Comparison of ENCODE assay signal across 18 mouse cellular contexts in genomic region chr10:20362450-20363118, GRCm38 (mm10). TPM values are rescaled to one million over a fixed set of nuclear protein-coding genes. Genes with fewer than 3 reads are reported as not detected.
DNase-seq lines count a peak whose midpoint lies in the region; ATAC-seq and TF ChIP-seq lines count a peak whose summit lies in the region.
"Had no signal": no experiment of that assay in that cellular context is flagged by ENCODE, and none has a peak within 500 bp of the region (broad histone marks: within the 10 kb centered on the region; RNA-seq: fewer than 3 reads in every experiment).

No protein-coding gene starts in this region.

- no peaks in the 10 kb centered on the region for H3K27me3 ChIP-seq in forebrain, embryonic 15.5 days
- H3K27me3 ChIP-seq in forebrain, embryonic 12.5 days, result no peaks in the 10 kb centered on the region
- no peaks in the 10 kb centered on the region for H3K27me3 ChIP-seq in hindbrain, postnatal 0 days (ENCODE audit: insufficient read depth, low read length)
- H3K27me3 ChIP-seq in hindbrain, embryonic 12.5 days, result no peaks in the 10 kb centered on the region
- no peaks in the 10 kb centered on the region for H3K27me3 ChIP-seq in neural tube, embryonic 13.5 days
- H3K27me3 ChIP-seq: heart, embryonic 12.5 days; kidney, embryonic 15.5 days; liver, embryonic 13.5 days had no signal

- no peak overlapping the region for H3K9ac ChIP-seq in forebrain, embryonic 15.5 days (replicated peaks)
- H3K9ac ChIP-seq in forebrain, embryonic 12.5 days, result no peak overlapping the region
- no peak overlapping the region for H3K9ac ChIP-seq in hindbrain, postnatal 0 days (replicated peaks; ENCODE audit: low read length)
- H3K9ac ChIP-seq in hindbrain, embryonic 12.5 days, result no peak overlapping the region
- no peak overlapping the region for H3K9ac ChIP-seq in neural tube, embryonic 13.5 days
- H3K9ac ChIP-seq: heart, embryonic 12.5 days; kidney, embryonic 15.5 days; liver, embryonic 13.5 days had no signal

- peak; percentile 60 for ATAC-seq in forebrain, embryonic 15.5 days (replicated peaks)
- no peak for ATAC-seq in forebrain, embryonic 12.5 days (ENCODE audit: low FRiP score)
- ATAC-seq in hindbrain, postnatal 0 days, result no peak
- no peak; the same call in 1 of the 2 replicates for ATAC-seq in hindbrain, embryonic 12.5 days (ENCODE audit: low FRiP score)
- ATAC-seq in neural tube, embryonic 13.5 days (ENCODE audit: low read depth), result 0 out of 2 replicates have a peak, but pooled peaks have one; percentile 36
- ATAC-seq: intestine, postnatal 0 days had no signal

- H3K4me2 ChIP-seq in forebrain, embryonic 15.5 days (replicated peaks), result no peak overlapping the region
- H3K4me2 ChIP-seq in forebrain, embryonic 12.5 days, result no peak overlapping the region
- no peak overlapping the region for H3K4me2 ChIP-seq in hindbrain, postnatal 0 days (ENCODE audit: low read depth, low read length)
- H3K4me2 ChIP-seq in hindbrain, embryonic 12.5 days (replicated peaks), result no peak overlapping the region
- H3K4me2 ChIP-seq in neural tube, embryonic 13.5 days, result no peak overlapping the region
- H3K4me2 ChIP-seq: heart, embryonic 12.5 days; kidney, embryonic 15.5 days; liver, embryonic 13.5 days had no signal

- no peaks in the 10 kb centered on the region for H3K36me3 ChIP-seq in forebrain, embryonic 15.5 days
- peaks cover 4% of the 10 kb centered on the region; the same call in 1 of the 2 replicates for H3K36me3 ChIP-seq in forebrain, embryonic 12.5 days (replicated peaks)
- H3K36me3 ChIP-seq in hindbrain, postnatal 0 days (ENCODE audit: insufficient read depth, low read length), result no peaks in the 10 kb centered on the region
- H3K36me3 ChIP-seq in hindbrain, embryonic 12.5 days, result peaks cover 9% of the 10 kb centered on the region
- H3K36me3 ChIP-seq in neural tube, embryonic 13.5 days, result no peaks in the 10 kb centered on the region

- WGBS in forebrain, embryonic 15.5 days, result 69% methylated on average over 4 of the region's 4 CpGs
- WGBS in forebrain, embryonic 12.5 days, result 73% methylated on average over 4 of the region's 4 CpGs
- WGBS in hindbrain, postnatal 0 days, result 68% methylated on average over 4 of the region's 4 CpGs
- WGBS in hindbrain, embryonic 12.5 days, result 82% methylated on average over 4 of the region's 4 CpGs
- 86% methylated on average over 4 of the region's 4 CpGs for WGBS in neural tube, embryonic 13.5 days

- H3K27ac ChIP-seq in forebrain, embryonic 15.5 days (replicated peaks), result no peak overlapping the region
- H3K27ac ChIP-seq in forebrain, embryonic 12.5 days, result no peak overlapping the region
- H3K27ac ChIP-seq in hindbrain, postnatal 0 days, result no peak overlapping the region
- no peak overlapping the region for H3K27ac ChIP-seq in hindbrain, embryonic 12.5 days
- no peak overlapping the region for H3K27ac ChIP-seq in neural tube, embryonic 13.5 days (replicated peaks)
- H3K27ac ChIP-seq: embryonic facial prominence, embryonic 10.5 days; kidney, embryonic 15.5 days; liver, embryonic 13.5 days had no signal

- no peaks in the 10 kb centered on the region for H3K4me1 ChIP-seq in forebrain, embryonic 15.5 days
- no peaks in the 10 kb centered on the region for H3K4me1 ChIP-seq in forebrain, embryonic 12.5 days
- H3K4me1 ChIP-seq in hindbrain, postnatal 0 days (ENCODE audit: insufficient read depth, low read length), result no peaks in the 10 kb centered on the region
- H3K4me1 ChIP-seq in hindbrain, embryonic 12.5 days, result no peaks in the 10 kb centered on the region
- H3K4me1 ChIP-seq in neural tube, embryonic 13.5 days (replicated peaks), result no peaks in the 10 kb centered on the region
- H3K4me1 ChIP-seq: embryonic facial prominence, embryonic 10.5 days; heart, embryonic 12.5 days; kidney, embryonic 15.5 days; liver, embryonic 13.5 days had no signal

- no peak overlapping the region for H3K4me3 ChIP-seq in forebrain, embryonic 15.5 days
- no peak overlapping the region for H3K4me3 ChIP-seq in forebrain, embryonic 12.5 days (replicated peaks)
- no peak overlapping the region for H3K4me3 ChIP-seq in hindbrain, postnatal 0 days (ENCODE audit: low read length)
- H3K4me3 ChIP-seq in hindbrain, embryonic 12.5 days, result no peak overlapping the region
- no peak overlapping the region for H3K4me3 ChIP-seq in neural tube, embryonic 13.5 days
- H3K4me3 ChIP-seq: embryonic facial prominence, embryonic 10.5 days; heart, embryonic 12.5 days; kidney, embryonic 15.5 days; liver, embryonic 13.5 days had no signal

- TF ChIP-seq CTCF in hindbrain, postnatal 0 days (IDR thresholded peaks at IDR 0.05; ENCODE audit: low read depth), result no peak

- H3K9me3 ChIP-seq in forebrain, embryonic 15.5 days, result no peaks in the 10 kb centered on the region; the same call in 1 of the 2 replicates
- no peaks in the 10 kb centered on the region for H3K9me3 ChIP-seq in forebrain, embryonic 12.5 days
- H3K9me3 ChIP-seq in hindbrain, postnatal 0 days (ENCODE audit: low read length), result 0 out of 2 replicates have a peak, but pooled peaks cover 1% of the 10 kb centered on the region
- H3K9me3 ChIP-seq in hindbrain, embryonic 12.5 days (replicated peaks), result peaks cover 2% of the 10 kb centered on the region; the same call in 1 of the 2 replicates
- peaks cover 2% of the 10 kb centered on the region; the same call in 1 of the 2 replicates for H3K9me3 ChIP-seq in neural tube, embryonic 13.5 days
- H3K9me3 ChIP-seq: heart, embryonic 12.5 days; kidney, embryonic 15.5 days; liver, embryonic 13.5 days had no signal

- peak; percentile 36 for DNase-seq in hindbrain, postnatal 0 days (ENCODE audit: low spot score)
- DNase-seq in brain, adult 2 months (ENCODE audit: low read depth, low spot score), result peak; percentile 36
- no peak for DNase-seq in gastrocnemius, postnatal 10 days
- DNase-seq: cerebellum, adult 11-12 months; liver, embryonic 13.5 days; lung, adult 2 months; lung, postnatal 14 days; right cerebral cortex, postnatal 25 days; spleen, adult 18-20 months had no signal

RNA-seq across cellular contexts. Expression of gene Mtfr2, which starts 15.0 kb away (rescaled TPM):
- polyA plus RNA-seq in forebrain, embryonic 15.5 days (2015; fragmentation: Nextera tagmentation; extraction: Ambion mirVana), result 1.2 and 1.3 TPM in 2 replicates
- polyA plus RNA-seq in forebrain, embryonic 12.5 days (2016; fragmentation: Nextera tagmentation; extraction: Ambion mirVana), result 2.4 and 3.6 TPM in 2 replicates
- total RNA-seq in hindbrain, postnatal 0 days (2014; rRNA removed), result 0.43 TPM in 1 of 2 replicates, not detected in the other
- 0.30 and 0.47 TPM in 2 replicates for polyA plus RNA-seq in hindbrain, postnatal 0 days (2015; fragmentation: Nextera tagmentation; extraction: Ambion mirVana)
- 1.7 and 2.0 TPM in 2 replicates for polyA plus RNA-seq in hindbrain, embryonic 12.5 days (2016; fragmentation: Nextera tagmentation; extraction: Ambion mirVana)
- polyA plus RNA-seq in neural tube, embryonic 13.5 days (2015; fragmentation: Nextera tagmentation; extraction: Ambion mirVana), result 0.36 and 0.42 TPM in 2 replicates
- total RNA-seq in gastrocnemius, postnatal 10 days (2021), result 1 to 10 TPM; 1.2 to 1.5 TPM
- total RNA-seq: gastrocnemius, adult 18-20 months had no signal

RNA-seq across cellular contexts. Expression of gene Bclaf1, which starts 50.3 kb away (rescaled TPM):
- 133 and 134 TPM in 2 replicates for polyA plus RNA-seq in forebrain, embryonic 15.5 days (2015; fragmentation: Nextera tagmentation; extraction: Ambion mirVana)
- 178 and 187 TPM in 2 replicates for polyA plus RNA-seq in forebrain, embryonic 12.5 days (2016; fragmentation: Nextera tagmentation; extraction: Ambion mirVana)
- total RNA-seq in hindbrain, postnatal 0 days (2014; rRNA removed), result 83.4 and 94.5 TPM in 2 replicates
- 94.4 and 96.2 TPM in 2 replicates for polyA plus RNA-seq in hindbrain, postnatal 0 days (2015; fragmentation: Nextera tagmentation; extraction: Ambion mirVana)
- 158 and 163 TPM in 2 replicates for polyA plus RNA-seq in hindbrain, embryonic 12.5 days (2016; fragmentation: Nextera tagmentation; extraction: Ambion mirVana)
- polyA plus RNA-seq in neural tube, embryonic 13.5 days (2015; fragmentation: Nextera tagmentation; extraction: Ambion mirVana), result 111 and 125 TPM in 2 replicates
- 10 to 100 TPM; 64.1 to 75.1 TPM for total RNA-seq in gastrocnemius, postnatal 10 days (2021)

Comparison
In these comparisons a context has a peak if more than half of its experiments do, and no peak if none do; other contexts are left out.
1. ATAC-seq: peak in forebrain, embryonic 15.5 days (single experiment) and neural tube, embryonic 13.5 days (single experiment); none in forebrain, embryonic 12.5 days (single experiment), hindbrain, postnatal 0 days (single experiment) and hindbrain, embryonic 12.5 days (single experiment).